Mouse (Mus musculus) embryonic facial prominence, embryonic 10.5 days (tissue): ENCODE data around the gene Actl6b. TPM values are rescaled to one million over a fixed set of nuclear protein-coding genes. Genes with fewer than 3 reads are reported as not detected.

Experiments
- DNase-seq: peaks from one replicate; pipeline ENCODE4 v3.0.0-alpha.2; 2017; ENCODE audit warnings: low spot score
- H3K27ac ChIP-seq: fragments of 300-500 bp; sonication (generic); replicated peaks from 2 replicates; pipeline ENCODE4 v1.5.1; 2016; ENCODE audit warnings: mild to moderate bottlenecking
- H3K27me3 ChIP-seq: fragments of 300-500 bp; sonication (generic); replicated peaks from 2 replicates; pipeline ENCODE4 v1.6.1; 2016; ENCODE audit warnings: low read depth, mild to moderate bottlenecking; ENCODE audit not compliant: poor library complexity, severe bottlenecking
- H3K36me3 ChIP-seq: fragments of 300-500 bp; sonication (generic); replicated peaks from 2 replicates; pipeline ENCODE4 v1.6.1; 2016; ENCODE audit warnings: mild to moderate bottlenecking, moderate library complexity
- H3K4me1 ChIP-seq: fragments of 300-500 bp; sonication (generic); 2 replicates; pipeline ENCODE4 v1.6.1; 2016
- H3K4me3 ChIP-seq: fragments of 300-500 bp; sonication (generic); 2 replicates; pipeline ENCODE4 v1.5.1; 2016; ENCODE audit warnings: mild to moderate bottlenecking, moderate library complexity
- H3K9me3 ChIP-seq: fragments of 300-500 bp; sonication (generic); 2 replicates; pipeline ENCODE4 v1.6.1; 2016; ENCODE audit warnings: mild to moderate bottlenecking
- WGBS: fragments of 180-500 bp; shearing (Covaris S2); methylation state at CpG from one replicate; pipeline ENCODE4 v1.1.7; 2016; 5-methylcytosine and 5-hydroxymethylcytosine counted together
- polyA plus RNA-seq: library from polyadenylated mRNA; unstranded; fragments of >200 nt; fragmentation: Nextera tagmentation; extraction: Ambion mirVana; gene quantifications from 2 replicates; pipeline ENCODE4 v1.2.1, GENCODE M21; 2016

Actl6b gene
- polyA plus RNA-seq, 1 experiment from 2014 or later: 5.4 TPM

- no peak overlapping the region for H3K4me3 ChIP-seq
- 87% methylated on average over 17 of the region's 17 CpGs for WGBS
- no peak overlapping the region for H3K27ac ChIP-seq
Measured at GRCm38 (mm10) chr5:137570691-137571586, 17.6 kb downstream of the Actl6b start.

GRCm38 (mm10) chr5:137574470-137574901, 21.2 kb downstream of the Actl6b start:
- 7% methylated on average over 27 of the region's 27 CpGs for WGBS
- peak overlapping the region; percentile 50 for H3K4me3 ChIP-seq

More at GRCm38 (mm10) chr5:137570691-137571586, 17.6 kb downstream of the Actl6b start:
- H3K4me1 ChIP-seq: peaks cover 17% of the 10 kb centered on the region
- DNase-seq: no peak
- H3K9me3 ChIP-seq: no peaks in the 10 kb centered on the region
- no peaks in the 10 kb centered on the region for H3K36me3 ChIP-seq
- H3K27me3 ChIP-seq: peaks cover 40% of the 10 kb centered on the region

GRCm38 (mm10) chr5:137580246-137580645, 26.9 kb downstream of the Actl6b start:
- no peak overlapping the region for H3K27ac ChIP-seq
- no peaks in the 10 kb centered on the region for H3K9me3 ChIP-seq
- H3K4me1 ChIP-seq: peaks cover 23% of the 10 kb centered on the region
- WGBS: 84% methylated on average over 6 of the region's 6 CpGs
- no peak for DNase-seq
- no peaks in the 10 kb centered on the region for H3K36me3 ChIP-seq
- H3K27me3 ChIP-seq: peaks cover 37% of the 10 kb centered on the region
- no peak overlapping the region for H3K4me3 ChIP-seq

More at GRCm38 (mm10) chr5:137574470-137574901, 21.2 kb downstream of the Actl6b start:
- H3K27me3 ChIP-seq: peaks cover 36% of the 10 kb centered on the region
- H3K4me1 ChIP-seq: peaks cover 13% of the 10 kb centered on the region
- peak overlapping the region; percentile 63; the same call in 1 of the 2 replicates for H3K27ac ChIP-seq
- H3K9me3 ChIP-seq: no peaks in the 10 kb centered on the region
- H3K36me3 ChIP-seq: no peaks in the 10 kb centered on the region
- DNase-seq: peak; percentile 57

DNA sequence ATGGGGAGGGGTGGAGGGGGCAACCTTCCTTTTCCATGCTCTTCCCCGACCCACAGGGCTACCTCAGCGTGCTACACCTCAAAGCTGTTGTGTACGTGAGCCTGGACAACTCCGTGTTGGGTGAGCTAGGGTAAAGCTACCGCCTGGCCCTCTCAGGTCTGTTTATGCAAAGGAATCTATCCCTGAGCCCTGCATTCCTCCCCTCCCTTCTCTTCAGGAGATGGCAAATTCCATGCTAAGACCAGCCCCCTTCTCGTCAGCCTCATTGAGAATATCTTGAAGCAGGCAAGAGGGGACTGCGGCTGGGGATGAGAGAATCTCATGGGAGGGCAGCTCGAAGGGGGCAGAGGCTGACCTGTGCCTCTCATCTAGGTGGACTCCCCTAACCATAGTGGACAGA, 29.4 kb downstream of the Actl6b start:
- 35% methylated on average over 8 of the region's 8 CpGs for WGBS
- no peak overlapping the region for H3K27ac ChIP-seq
- no peaks in the 10 kb centered on the region for H3K36me3 ChIP-seq
- no peaks in the 10 kb centered on the region for H3K9me3 ChIP-seq
- DNase-seq: no peak
- peaks cover 23% of the 10 kb centered on the region for H3K4me1 ChIP-seq
- 0 out of 2 replicates have a peak overlapping the region, but pooled peaks have one; percentile 57 for H3K4me3 ChIP-seq
- peaks cover 30% of the 10 kb centered on the region for H3K27me3 ChIP-seq

- no peaks in the 10 kb centered on the region for H3K36me3 ChIP-seq
- peaks cover 23% of the 10 kb centered on the region for H3K4me1 ChIP-seq
- WGBS: 15% methylated on average over 27 of the region's 27 CpGs
- H3K4me3 ChIP-seq: peak overlapping the region; percentile 57
- peak; percentile 75 for DNase-seq
- H3K27ac ChIP-seq: peak overlapping the region; percentile 37; the same call in 1 of the 2 replicates
- H3K9me3 ChIP-seq: no peaks in the 10 kb centered on the region
- H3K27me3 ChIP-seq: peaks cover 30% of the 10 kb centered on the region
Measured at GRCm38 (mm10) chr5:137583670-137584169, 30.4 kb downstream of the Actl6b start.

DNA sequence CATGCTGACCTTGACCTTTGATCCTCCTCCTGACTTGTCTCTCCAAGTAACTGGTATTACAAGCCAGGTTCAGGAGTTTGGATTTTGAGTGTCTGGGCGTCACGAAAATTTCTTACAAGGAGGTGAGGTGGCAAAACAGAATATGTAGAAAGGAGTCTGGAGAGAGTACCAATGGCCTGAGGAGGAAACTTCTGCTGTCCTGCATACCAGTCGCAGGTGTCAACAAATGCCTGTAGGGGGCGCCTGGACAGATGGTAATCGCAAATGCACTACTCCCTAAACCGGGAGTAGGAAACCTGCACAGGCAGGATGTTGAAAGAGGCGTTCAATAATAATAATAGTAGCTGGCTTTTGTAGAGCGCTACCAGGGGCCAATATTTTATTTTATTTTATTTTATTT, 31.7 kb downstream of the Actl6b start:
- peak; percentile 69 for DNase-seq
- no peak overlapping the region for H3K27ac ChIP-seq
- H3K36me3 ChIP-seq: no peaks in the 10 kb centered on the region
- no peaks in the 10 kb centered on the region for H3K9me3 ChIP-seq
- peaks cover 23% of the 10 kb centered on the region for H3K4me1 ChIP-seq
- H3K27me3 ChIP-seq: peaks cover 30% of the 10 kb centered on the region
- no peak overlapping the region for H3K4me3 ChIP-seq
- WGBS: 34% methylated on average over 8 of the region's 8 CpGs

GRCm38 (mm10) chr5:137590507-137590906, 37.2 kb downstream of the Actl6b start:
- Histone ChIP-seq H3K4me1 (no peaks in the 10 kb centered on the region), H3K9me3 (no peaks in the 10 kb centered on the region), H3K4me3 (no peak overlapping the region), H3K27ac (no peak overlapping the region), H3K36me3 (no peaks in the 10 kb centered on the region), H3K27me3 (no peaks in the 10 kb centered on the region)
- no peak for DNase-seq
- WGBS: 84% methylated on average over 5 of the region's 5 CpGs

DNA sequence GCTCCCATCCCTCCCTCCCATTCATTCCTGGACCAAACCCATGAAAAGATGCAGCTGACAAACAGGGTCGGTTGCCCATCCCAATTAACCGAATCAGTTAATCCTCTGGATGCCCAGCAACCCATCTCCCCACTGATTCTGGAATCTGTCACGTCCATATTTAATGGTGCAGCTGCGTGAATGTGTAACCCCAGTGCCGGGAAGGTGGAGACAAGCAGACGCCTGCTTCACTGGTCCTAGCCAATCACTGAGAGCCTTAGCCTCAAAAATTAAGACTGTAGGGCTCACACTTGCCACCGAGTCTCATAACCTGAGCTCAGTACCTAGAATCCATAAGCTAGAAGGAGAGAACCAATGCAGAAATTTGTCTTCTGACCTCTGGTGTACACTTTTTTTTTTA, 42.6 kb downstream of the Actl6b start:
- WGBS: 82% methylated on average over 7 of the region's 7 CpGs
- H3K27ac ChIP-seq: no peak overlapping the region
- peaks cover 22% of the 10 kb centered on the region for H3K36me3 ChIP-seq
- H3K9me3 ChIP-seq: no peaks in the 10 kb centered on the region
- no peak overlapping the region for H3K4me3 ChIP-seq
- peaks cover 22% of the 10 kb centered on the region for H3K4me1 ChIP-seq
- H3K27me3 ChIP-seq: no peaks in the 10 kb centered on the region
- no peak for DNase-seq

- no peak for DNase-seq
- H3K27ac ChIP-seq: peak overlapping the region; percentile 75
- H3K4me3 ChIP-seq: peak overlapping the region; percentile 49
- peaks cover 26% of the 10 kb centered on the region for H3K4me1 ChIP-seq
- H3K9me3 ChIP-seq: no peaks in the 10 kb centered on the region
- WGBS: 28% methylated on average over 30 of the region's 30 CpGs
- H3K27me3 ChIP-seq: no peaks in the 10 kb centered on the region
- peaks cover 22% of the 10 kb centered on the region for H3K36me3 ChIP-seq
Measured at GRCm38 (mm10) chr5:137596601-137597261, 43.4 kb downstream of the Actl6b start.

- Histone ChIP-seq H3K4me3 (peak overlapping the region; percentile 49; the same call in 1 of the 2 replicates), H3K36me3 (peaks cover 22% of the 10 kb centered on the region), H3K27ac (no peak overlapping the region), H3K4me1 (peaks cover 34% of the 10 kb centered on the region), H3K27me3 (no peaks in the 10 kb centered on the region), H3K9me3 (no peaks in the 10 kb centered on the region)
- WGBS: 97% methylated on average over 6 of the region's 6 CpGs
- no peak for DNase-seq
Measured at GRCm38 (mm10) chr5:137597625-137598024, 44.3 kb downstream of the Actl6b start.

GRCm38 (mm10) chr5:137598100-137598826, 44.9 kb downstream of the Actl6b start:
- Histone ChIP-seq H3K36me3 (peaks cover 23% of the 10 kb centered on the region), H3K4me1 (peaks cover 40% of the 10 kb centered on the region), H3K27ac (no peak overlapping the region), H3K9me3 (no peaks in the 10 kb centered on the region), H3K27me3 (no peaks in the 10 kb centered on the region), H3K4me3 (no peak overlapping the region)
- DNase-seq: no peak
- 88% methylated on average over 2 of the region's 2 CpGs for WGBS

- Histone ChIP-seq H3K4me1 (peaks cover 42% of the 10 kb centered on the region), H3K4me3 (peak overlapping the region; percentile 78), H3K27ac (peak overlapping the region; percentile 98; the same call in 1 of the 2 replicates), H3K36me3 (peaks cover 37% of the 10 kb centered on the region), H3K27me3 (no peaks in the 10 kb centered on the region), H3K9me3 (no peaks in the 10 kb centered on the region)
- DNase-seq: no peak
- 62% methylated on average over 9 of the region's 9 CpGs for WGBS
Measured at GRCm38 (mm10) chr5:137599600-137599999, 46.3 kb downstream of the Actl6b start.
